Mouse (Mus musculus) kidney, embryonic 14.5 days (tissue): ENCODE results near the gene Ccdc89. TPM values are rescaled to one million over a fixed set of nuclear protein-coding genes. Genes with fewer than 3 reads are reported as not detected.
A peak's percentile ranks its signal among the peaks of the same experiment; 100 is the strongest.

Experiments used
- ATAC-seq: fragments of 200-750 bp; cut with Nextera tagmentation; 2 replicates; pipeline ENCODE4 v1.8.0; 2017; ENCODE audit warnings: moderate number of reproducible peaks, mild to moderate bottlenecking, moderate TSS enrichment, moderate library complexity; ENCODE audit not compliant: low FRiP score, low TSS enrichment
- H3K27ac ChIP-seq: fragments of 300-500 bp; sonication (generic); 2 replicates; pipeline ENCODE4 v1.5.1; 2014; ENCODE audit warnings: low read depth, mild to moderate bottlenecking, low read length, moderate library complexity, mixed read lengths
- H3K27me3 ChIP-seq: fragments of 300-500 bp; sonication (generic); 2 replicates; pipeline ENCODE4 v1.6.1; 2014; ENCODE audit warnings: mild to moderate bottlenecking, low read length; ENCODE audit not compliant: control insufficient read depth, insufficient read depth
- H3K36me3 ChIP-seq: fragments of 300-500 bp; sonication (generic); 2 replicates; pipeline ENCODE4 v1.6.1; 2014; ENCODE audit warnings: low read length, mixed read lengths; ENCODE audit not compliant: control insufficient read depth, insufficient read depth
- H3K4me1 ChIP-seq: fragments of 300-500 bp; sonication (generic); 2 replicates; pipeline ENCODE4 v1.6.1; 2014; ENCODE audit warnings: low read length, mixed read lengths; ENCODE audit not compliant: control insufficient read depth, insufficient read depth
- H3K4me2 ChIP-seq: fragments of 300-500 bp; sonication (generic); replicated peaks from 2 replicates; pipeline ENCODE4 v1.6.1; 2014; ENCODE audit warnings: low read depth, mild to moderate bottlenecking, low read length
- H3K4me3 ChIP-seq: fragments of 300-500 bp; sonication (generic); 2 replicates; pipeline ENCODE4 v1.5.1; 2014; ENCODE audit warnings: mild to moderate bottlenecking, low read length
- H3K9ac ChIP-seq: fragments of 300-500 bp; sonication (generic); 2 replicates; pipeline ENCODE4 v1.6.1; 2014; ENCODE audit warnings: low read depth, mild to moderate bottlenecking, low read length, moderate library complexity
- H3K9me3 ChIP-seq: fragments of 300-500 bp; sonication (generic); 2 replicates; pipeline ENCODE4 v1.6.1; 2016; ENCODE audit warnings: low read length; ENCODE audit not compliant: control insufficient read depth
- WGBS: fragments of 180-500 bp; shearing (Covaris S2); extraction: QIAGEN DNeasy Blood & Tissue Kit; methylation state at CpG from one replicate; pipeline ENCODE4 v1.1.7; 2014; 5-methylcytosine and 5-hydroxymethylcytosine counted together
- polyA plus RNA-seq: library from polyadenylated mRNA; unstranded; fragments of >200 nt; fragmentation: Nextera tagmentation; extraction: Ambion mirVana; gene quantifications from 2 replicates; pipeline ENCODE4 v1.2.1, GENCODE M21; 2014

Ccdc89 gene
- polyA plus RNA-seq, 1 experiment from 2014 or later = 1.8 TPM

- H3K4me1 ChIP-seq = no peaks in the 10 kb centered on the region
- H3K9ac ChIP-seq = no peak overlapping the region
- no peaks in the 10 kb centered on the region for H3K27me3 ChIP-seq
- no peak overlapping the region for H3K4me2 ChIP-seq
- no peak overlapping the region for H3K27ac ChIP-seq
- H3K9me3 ChIP-seq = no peaks in the 10 kb centered on the region
- H3K4me3 ChIP-seq = no peak overlapping the region
- H3K36me3 ChIP-seq = no peaks in the 10 kb centered on the region
- ATAC-seq = no peak
- 90% methylated on average over 4 of the region's 4 CpGs for WGBS
Measured at GRCm38 (mm10) chr7:90440044-90440443, 13.7 kb downstream of the Ccdc89 start.

GRCm38 (mm10) chr7:90442070-90442469 lies 15.7 kb downstream of the Ccdc89 start:
- WGBS = 14% methylated on average over 4 of the region's 4 CpGs

GRCm38 (mm10) chr7:90442518-90443080 lies 16.2 kb downstream of the Ccdc89 start, which contains the start of gene Crebzf:
Gene Crebzf (plus strand): TSS chr7:90442729.
- Histone ChIP-seq H3K27ac (peak within 1 kb of the TSS; percentile 99), H3K4me2 (peak within 1 kb of the TSS; percentile 89), H3K9ac (peak within 1 kb of the TSS; percentile 100), H3K4me3 (peak within 1 kb of the TSS; percentile 98), H3K27me3 (no peaks in the 10 kb centered on the region), H3K4me1 (no peaks in the 10 kb centered on the region), H3K9me3 (no peaks in the 10 kb centered on the region), H3K36me3 (peaks cover 6% of the 10 kb centered on the region; the same call in 1 of the 2 replicates)
- ATAC-seq = peak; percentile 98
- under 1% methylated on average over 39 of the region's 54 CpGs for WGBS

More at GRCm38 (mm10) chr7:90442070-90442469, 15.7 kb downstream of the Ccdc89 start:
- H3K36me3 ChIP-seq = peaks cover 1% of the 10 kb centered on the region; the same call in 1 of the 2 replicates
- H3K9me3 ChIP-seq = no peaks in the 10 kb centered on the region
- no peaks in the 10 kb centered on the region for H3K27me3 ChIP-seq
- peak overlapping the region; percentile 98 for H3K4me3 ChIP-seq
- H3K9ac ChIP-seq = peak overlapping the region; percentile 55
- H3K4me1 ChIP-seq = no peaks in the 10 kb centered on the region
- ATAC-seq = peak; percentile 0; the same call in 1 of the 2 replicates
- no peak overlapping the region; the same call in 1 of the 2 replicates for H3K27ac ChIP-seq
- H3K4me2 ChIP-seq = peak overlapping the region; percentile 89

- no peaks in the 10 kb centered on the region for H3K4me1 ChIP-seq
- H3K27ac ChIP-seq = peak overlapping the region; percentile 99
- WGBS = under 1% methylated on average over 100 of the region's 123 CpGs
- peak overlapping the region; percentile 89 for H3K4me2 ChIP-seq
- H3K9ac ChIP-seq = peak overlapping the region; percentile 100
- no peaks in the 10 kb centered on the region for H3K9me3 ChIP-seq
- peak; percentile 79 for ATAC-seq
- no peaks in the 10 kb centered on the region for H3K27me3 ChIP-seq
- peak overlapping the region; percentile 98 for H3K4me3 ChIP-seq
- H3K36me3 ChIP-seq = peaks cover 12% of the 10 kb centered on the region; the same call in 1 of the 2 replicates
Measured at GRCm38 (mm10) chr7:90443101-90444091, 17.0 kb downstream of the Ccdc89 start.

- Histone ChIP-seq H3K4me3 (peak overlapping the region; percentile 98), H3K4me2 (peak overlapping the region; percentile 89), H3K9me3 (no peaks in the 10 kb centered on the region), H3K36me3 (peaks cover 17% of the 10 kb centered on the region; the same call in 1 of the 2 replicates), H3K27ac (no peak overlapping the region), H3K27me3 (no peaks in the 10 kb centered on the region), H3K9ac (peak overlapping the region; percentile 100), H3K4me1 (no peaks in the 10 kb centered on the region)
- no peak for ATAC-seq
- 0% methylated on average over 6 of the region's 6 CpGs for WGBS
Measured at GRCm38 (mm10) chr7:90444206-90444605, 17.8 kb downstream of the Ccdc89 start.

- Histone ChIP-seq H3K4me3 (peak overlapping the region; percentile 81), H3K9me3 (no peaks in the 10 kb centered on the region), H3K4me1 (peaks cover 17% of the 10 kb centered on the region), H3K27me3 (no peaks in the 10 kb centered on the region), H3K27ac (peak overlapping the region; percentile 87; the same call in 1 of the 2 replicates), H3K4me2 (peak overlapping the region; percentile 70), H3K36me3 (peaks cover 26% of the 10 kb centered on the region), H3K9ac (peak overlapping the region; percentile 76)
- 21% methylated on average over 7 of the region's 7 CpGs for WGBS
- ATAC-seq = no peak
Measured at GRCm38 (mm10) chr7:90456149-90456844, 29.9 kb downstream of the Ccdc89 start.

GRCm38 (mm10) chr7:90456845-90457468 lies 30.6 kb downstream of the Ccdc89 start, which contains the start of gene Tmem126a:
Gene Tmem126a (minus strand): TSS chr7:90457229.
- peak within 1 kb of the TSS; percentile 81 for H3K4me3 ChIP-seq
- ATAC-seq = peak; percentile 98
- H3K4me1 ChIP-seq = peaks cover 17% of the 10 kb centered on the region
- H3K4me2 ChIP-seq = peak within 1 kb of the TSS; percentile 70
- H3K27ac ChIP-seq = peak within 1 kb of the TSS; percentile 87
- H3K36me3 ChIP-seq = peaks cover 19% of the 10 kb centered on the region
- WGBS = under 1% methylated on average over 41 of the region's 41 CpGs
- H3K9me3 ChIP-seq = no peaks in the 10 kb centered on the region
- H3K27me3 ChIP-seq = no peaks in the 10 kb centered on the region
- peak within 1 kb of the TSS; percentile 76 for H3K9ac ChIP-seq

- H3K9me3 ChIP-seq = no peaks in the 10 kb centered on the region
- peak overlapping the region; percentile 81 for H3K4me3 ChIP-seq
- WGBS = 16% methylated on average over 10 of the region's 10 CpGs
- H3K27me3 ChIP-seq = no peaks in the 10 kb centered on the region
- H3K9ac ChIP-seq = peak overlapping the region; percentile 76; the same call in 1 of the 2 replicates
- H3K36me3 ChIP-seq = peaks cover 15% of the 10 kb centered on the region
- peak overlapping the region; percentile 70 for H3K4me2 ChIP-seq
- peak overlapping the region; percentile 87 for H3K27ac ChIP-seq
- H3K4me1 ChIP-seq = peaks cover 17% of the 10 kb centered on the region
- ATAC-seq = peak; percentile 62
Measured at GRCm38 (mm10) chr7:90457517-90457916, 31.1 kb downstream of the Ccdc89 start.
